Mouse (Mus musculus): ENCODE measurements around the gene Evx2. TPM values are rescaled to one million over a fixed set of nuclear protein-coding genes. Genes with fewer than 3 reads are reported as not detected.

Evx2 gene
- polyA plus RNA-seq, 1 experiment from 2014 or later: 0.69 TPM

GRCm38 (mm10) chr2:74691995-74692807 is 32.8 kb upstream of the Evx2 start:
- H3K27ac ChIP-seq (ENCODE audit: low read depth, low read length): peak overlapping the region; percentile 65
- H3K4me2 ChIP-seq (ENCODE audit: low read depth): peak overlapping the region; percentile 65
- H3K27me3 ChIP-seq (ENCODE audit: control insufficient read depth, insufficient read depth, low read length): peaks cover 87% of the 10 kb centered on the region
- H3K36me3 ChIP-seq (ENCODE audit: control insufficient read depth, insufficient read depth, low read length): no peaks in the 10 kb centered on the region
- ATAC-seq (ENCODE audit: insufficient read depth, low FRiP score, low TSS enrichment): peak; percentile 35
- H3K4me1 ChIP-seq (ENCODE audit: control insufficient read depth, insufficient read depth, low read length): 0 out of 2 replicates have a peak, but pooled peaks cover 5% of the 10 kb centered on the region
- 4% methylated on average over 35 of the region's 35 CpGs for WGBS
- H3K4me3 ChIP-seq (ENCODE audit: low read depth, low read length): peak overlapping the region; percentile 46
- H3K9ac ChIP-seq (ENCODE audit: low read length): peak overlapping the region; percentile 62
- H3K9me3 ChIP-seq (ENCODE audit: control insufficient read depth, low read length): no peaks in the 10 kb centered on the region
- DNase-seq (ENCODE audit: low spot score): no peak

GRCm38 (mm10) chr2:74691022-74691951 is 31.9 kb upstream of the Evx2 start, which contains the start of gene Hoxd10:
Hoxd10 (plus strand) TSS chr2:74691924.
- Histone ChIP-seq H3K4me2 (ENCODE audit: low read depth) (peak within 1 kb of the TSS; percentile 65), H3K4me1 (ENCODE audit: control insufficient read depth, insufficient read depth, low read length) (0 out of 2 replicates have a peak, but pooled peaks cover 3% of the 10 kb centered on the region), H3K4me3 (ENCODE audit: low read depth, low read length) (peak within 1 kb of the TSS; percentile 46), H3K27ac (ENCODE audit: low read depth, low read length) (peak within 1 kb of the TSS; percentile 72), H3K27me3 (ENCODE audit: control insufficient read depth, insufficient read depth, low read length) (peaks cover 90% of the 10 kb centered on the region), H3K36me3 (ENCODE audit: control insufficient read depth, insufficient read depth, low read length) (no peaks in the 10 kb centered on the region), H3K9me3 (ENCODE audit: control insufficient read depth, low read length) (no peaks in the 10 kb centered on the region), H3K9ac (ENCODE audit: low read length) (peak within 1 kb of the TSS; percentile 69)
- ATAC-seq (ENCODE audit: insufficient read depth, low FRiP score, low TSS enrichment): peak; percentile 90
- under 1% methylated on average over 56 of the region's 56 CpGs for WGBS
- peak; percentile 87 for DNase-seq (ENCODE audit: low spot score)

- Histone ChIP-seq H3K9me3 (ENCODE audit: control insufficient read depth, low read length) (no peaks in the 10 kb centered on the region), H3K9ac (ENCODE audit: low read length) (peak overlapping the region; percentile 65), H3K36me3 (ENCODE audit: control insufficient read depth, insufficient read depth, low read length) (no peaks in the 10 kb centered on the region), H3K4me2 (ENCODE audit: low read depth) (peak overlapping the region; percentile 65), H3K27me3 (ENCODE audit: control insufficient read depth, insufficient read depth, low read length) (peaks cover 90% of the 10 kb centered on the region), H3K4me3 (ENCODE audit: low read depth, low read length) (peak overlapping the region; percentile 46), H3K27ac (ENCODE audit: low read depth, low read length) (peak overlapping the region; percentile 85; the same call in 1 of the 2 replicates), H3K4me1 (ENCODE audit: control insufficient read depth, insufficient read depth, low read length) (0 out of 2 replicates have a peak, but pooled peaks cover 3% of the 10 kb centered on the region)
- ATAC-seq (ENCODE audit: insufficient read depth, low FRiP score, low TSS enrichment): no peak
- DNase-seq (ENCODE audit: low spot score): no peak
- 8% methylated on average over 8 of the region's 8 CpGs for WGBS
Measured at GRCm38 (mm10) chr2:74690338-74690716, 31.0 kb upstream of the Evx2 start.

DNA sequence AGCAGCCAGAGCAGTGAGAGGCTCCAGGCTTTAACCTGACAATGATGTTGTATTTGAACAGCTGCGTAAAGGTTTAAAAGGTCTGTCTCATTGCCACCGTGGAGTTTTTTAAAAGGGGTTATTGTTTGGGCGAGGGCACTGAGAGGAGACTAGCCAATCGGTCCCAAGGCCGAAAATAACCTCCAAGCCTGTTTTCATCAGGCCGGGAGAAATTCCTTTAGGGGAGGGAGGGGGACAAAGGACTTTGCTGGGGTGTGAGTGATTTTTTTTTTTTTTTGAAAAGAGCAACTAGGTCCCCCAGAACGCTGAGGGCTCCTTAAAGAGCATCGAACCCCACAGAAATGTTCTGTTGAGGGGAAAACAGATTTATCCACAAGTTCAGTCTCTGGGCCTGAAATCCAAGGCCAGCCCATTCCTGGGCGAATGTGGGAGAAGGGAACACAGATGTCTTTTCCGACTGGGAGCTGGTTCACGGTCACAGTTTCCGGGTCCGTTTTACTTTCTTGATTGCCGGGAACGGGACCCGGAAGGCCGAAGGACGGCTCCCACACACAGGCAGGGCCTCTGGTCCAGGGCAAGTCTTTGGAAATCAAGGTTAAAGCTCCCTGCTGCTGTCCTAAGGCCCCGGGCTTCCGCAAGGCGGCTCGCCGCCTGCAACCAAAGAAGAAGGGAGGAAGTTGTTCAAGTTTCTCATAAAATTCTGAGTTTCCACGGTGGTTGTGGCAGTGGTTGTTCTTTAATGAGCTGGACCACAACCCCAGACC is 30.4 kb upstream of the Evx2 start:
- ATAC-seq (ENCODE audit: insufficient read depth, low FRiP score, low TSS enrichment) (no peak), DNase-seq (ENCODE audit: low spot score) (peak; percentile 57)
- H3K4me2 ChIP-seq (ENCODE audit: low read depth): peak overlapping the region; percentile 38
- peak overlapping the region; percentile 65 for H3K9ac ChIP-seq (ENCODE audit: low read length)
- H3K27ac ChIP-seq (ENCODE audit: low read depth, low read length): peak overlapping the region; percentile 85
- H3K4me3 ChIP-seq (ENCODE audit: low read depth, low read length): peak overlapping the region; percentile 22
- under 1% methylated on average over 24 of the region's 24 CpGs for WGBS
- no peaks in the 10 kb centered on the region for H3K36me3 ChIP-seq (ENCODE audit: control insufficient read depth, insufficient read depth, low read length)
- no peaks in the 10 kb centered on the region for H3K9me3 ChIP-seq (ENCODE audit: control insufficient read depth, low read length)
- peaks cover 91% of the 10 kb centered on the region for H3K27me3 ChIP-seq (ENCODE audit: control insufficient read depth, insufficient read depth, low read length)
- H3K4me1 ChIP-seq (ENCODE audit: control insufficient read depth, insufficient read depth, low read length): 0 out of 2 replicates have a peak, but pooled peaks cover 3% of the 10 kb centered on the region

DNA sequence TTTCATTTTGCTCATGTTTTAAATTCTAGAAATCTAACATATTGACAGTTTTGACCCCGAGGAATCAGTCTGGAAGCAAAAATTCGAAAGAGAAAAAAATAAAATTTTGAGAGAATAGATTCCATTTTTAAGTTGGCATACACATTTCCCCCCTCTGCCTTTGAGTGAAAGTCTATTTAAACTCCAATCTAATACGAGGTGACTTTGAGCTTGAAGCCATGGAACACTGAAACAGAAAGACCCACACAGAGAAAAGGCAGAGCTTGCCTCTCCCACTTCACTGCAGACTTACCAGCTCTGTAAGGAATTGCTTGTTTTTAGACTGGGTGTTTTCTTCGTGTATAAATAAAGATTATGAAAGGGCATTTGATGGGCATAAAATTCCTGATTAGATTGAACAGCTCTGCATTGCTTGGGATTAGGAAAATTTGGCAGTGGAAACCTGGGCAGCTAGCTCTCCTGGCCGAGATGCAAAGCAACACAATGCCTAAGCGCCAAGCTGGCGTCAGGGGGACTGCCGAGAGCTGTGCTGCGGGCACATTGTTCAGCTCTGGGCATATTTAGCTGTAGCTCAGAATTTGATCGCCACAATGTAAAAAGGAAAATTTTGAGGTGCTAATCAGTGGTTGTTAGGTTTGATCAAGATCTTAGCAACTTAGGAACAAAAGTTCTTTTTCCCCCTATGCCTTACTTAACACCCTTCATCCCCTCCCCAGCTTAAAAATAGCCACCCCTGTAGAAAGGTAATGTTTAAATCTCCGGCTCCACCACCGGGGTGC is 29.6 kb upstream of the Evx2 start:
- 4% methylated on average over 12 of the region's 12 CpGs for WGBS
- Histone ChIP-seq H3K4me3 (ENCODE audit: low read depth, low read length) (peak overlapping the region; percentile 22), H3K9me3 (ENCODE audit: control insufficient read depth, low read length) (no peaks in the 10 kb centered on the region), H3K4me2 (ENCODE audit: low read depth) (peak overlapping the region; percentile 38), H3K27ac (ENCODE audit: low read depth, low read length) (peak overlapping the region; percentile 85), H3K4me1 (ENCODE audit: control insufficient read depth, insufficient read depth, low read length) (0 out of 2 replicates have a peak, but pooled peaks cover 3% of the 10 kb centered on the region), H3K27me3 (ENCODE audit: control insufficient read depth, insufficient read depth, low read length) (peaks cover 92% of the 10 kb centered on the region), H3K36me3 (ENCODE audit: control insufficient read depth, insufficient read depth, low read length) (no peaks in the 10 kb centered on the region), H3K9ac (ENCODE audit: low read length) (peak overlapping the region; percentile 65)
- DNase-seq (ENCODE audit: low spot score) (peak; percentile 41), ATAC-seq (ENCODE audit: insufficient read depth, low FRiP score, low TSS enrichment) (no peak)

- H3K4me3 ChIP-seq (ENCODE audit: low read depth, low read length): peak overlapping the region; percentile 35
- WGBS: under 1% methylated on average over 31 of the region's 31 CpGs
- H3K4me2 ChIP-seq (ENCODE audit: low read depth): peak overlapping the region; percentile 38
- DNase-seq (ENCODE audit: low spot score) (peak; percentile 48), ATAC-seq (ENCODE audit: insufficient read depth, low FRiP score, low TSS enrichment) (no peak)
- H3K4me1 ChIP-seq (ENCODE audit: control insufficient read depth, insufficient read depth, low read length): 0 out of 2 replicates have a peak, but pooled peaks cover 3% of the 10 kb centered on the region
- H3K27me3 ChIP-seq (ENCODE audit: control insufficient read depth, insufficient read depth, low read length): peaks cover 92% of the 10 kb centered on the region
- H3K36me3 ChIP-seq (ENCODE audit: control insufficient read depth, insufficient read depth, low read length): no peaks in the 10 kb centered on the region
- H3K27ac ChIP-seq (ENCODE audit: low read depth, low read length): peak overlapping the region; percentile 11; the same call in 1 of the 2 replicates
- no peaks in the 10 kb centered on the region for H3K9me3 ChIP-seq (ENCODE audit: control insufficient read depth, low read length)
- peak overlapping the region; percentile 60 for H3K9ac ChIP-seq (ENCODE audit: low read length)
Measured at GRCm38 (mm10) chr2:74687698-74688555, 28.6 kb upstream of the Evx2 start.
